Mouse (Mus musculus) liver, embryonic 11.5 days (tissue): ENCODE data around the gene Tnrc6b. TPM values are rescaled to one million over a fixed set of nuclear protein-coding genes. Genes with fewer than 3 reads are reported as not detected.

Source experiments
- ATAC-seq: fragments of 200-750 bp; cut with Nextera tagmentation; replicated peaks from 2 replicates; pipeline ENCODE4 v1.8.0; 2017; ENCODE audit warnings: moderate number of reproducible peaks, mild to moderate bottlenecking, moderate TSS enrichment, moderate library complexity; ENCODE audit not compliant: low FRiP score
- DNase-seq: peaks from one replicate; pipeline ENCODE4 v3.0.0-alpha.2; 2017; ENCODE audit warnings: low spot score
- H3K27ac ChIP-seq: fragments of 300-500 bp; sonication (generic); 2 replicates; pipeline ENCODE4 v1.5.1; 2014; ENCODE audit warnings: mild to moderate bottlenecking, low read depth, low read length, control low read depth
- H3K27me3 ChIP-seq: fragments of 300-500 bp; sonication (generic); replicated peaks from 2 replicates; pipeline ENCODE4 v1.6.1; 2014; ENCODE audit warnings: low read length, mixed read lengths; ENCODE audit not compliant: control insufficient read depth, insufficient read depth
- H3K36me3 ChIP-seq: fragments of 300-500 bp; sonication (generic); 2 replicates; pipeline ENCODE4 v1.6.1; 2014; ENCODE audit warnings: mild to moderate bottlenecking, low read length, moderate library complexity, mixed read lengths; ENCODE audit not compliant: control insufficient read depth, insufficient read depth
- H3K4me1 ChIP-seq: fragments of 300-500 bp; sonication (generic); replicated peaks from 2 replicates; pipeline ENCODE4 v1.6.1; 2014; ENCODE audit warnings: low read length, mixed read lengths; ENCODE audit not compliant: control insufficient read depth, insufficient read depth
- H3K4me2 ChIP-seq: fragments of 300-500 bp; sonication (generic); 2 replicates; pipeline ENCODE4 v1.6.1; 2014; ENCODE audit warnings: mild to moderate bottlenecking, control low read depth, moderate library complexity
- H3K4me3 ChIP-seq: fragments of 300-500 bp; sonication (generic); 2 replicates; pipeline ENCODE4 v1.5.1; 2014; ENCODE audit warnings: low read depth, low read length, control low read depth
- H3K9ac ChIP-seq: fragments of 300-500 bp; sonication (generic); 2 replicates; pipeline ENCODE4 v1.6.1; 2014; ENCODE audit warnings: low read depth, low read length, control low read depth
- H3K9me3 ChIP-seq: fragments of 300-500 bp; sonication (generic); 2 replicates; pipeline ENCODE4 v1.6.1; 2016; ENCODE audit warnings: low read length, inconsistent platforms, mixed read lengths; ENCODE audit not compliant: control insufficient read depth
- WGBS: fragments of 180-500 bp; shearing (Covaris S2); extraction: QIAGEN DNeasy Blood & Tissue Kit; methylation state at CpG from one replicate; pipeline ENCODE4 v1.1.7; 2014; 5-methylcytosine and 5-hydroxymethylcytosine counted together
- polyA plus RNA-seq: library from polyadenylated mRNA; unstranded; fragments of >200 nt; fragmentation: Nextera tagmentation; extraction: Ambion mirVana; gene quantifications from 2 replicates; pipeline ENCODE4 v1.2.1, GENCODE M21; 2014

The Tnrc6b gene
- polyA plus RNA-seq, 1 experiment from 2014 or later, result 18.5 TPM

DNA sequence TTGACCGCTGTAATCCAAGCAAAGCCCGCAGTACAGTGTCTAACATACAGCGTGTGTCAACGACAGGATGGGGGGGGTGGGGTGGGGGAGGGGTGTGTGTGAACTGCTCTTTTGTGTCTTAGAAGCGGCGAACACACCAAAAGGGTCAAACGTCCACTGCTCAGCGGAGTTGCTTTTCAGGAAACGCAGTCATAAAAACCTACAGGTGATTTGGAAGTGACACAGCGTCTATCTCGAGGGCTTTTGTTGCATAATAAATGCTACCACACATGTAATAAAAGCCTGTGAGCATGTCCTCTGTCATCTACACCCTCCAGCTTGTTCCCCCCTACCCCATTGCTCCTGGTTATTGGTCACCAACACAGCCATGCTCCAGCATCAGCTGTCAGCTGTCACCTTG, 4.5 kb upstream of the Tnrc6b start:
- H3K27me3 ChIP-seq, result no peaks in the 10 kb centered on the region
- no peak for DNase-seq
- peak overlapping the region; percentile 38 for H3K4me3 ChIP-seq
- peak overlapping the region; percentile 39 for H3K9ac ChIP-seq
- no peak for ATAC-seq
- H3K36me3 ChIP-seq, result no peaks in the 10 kb centered on the region
- 38% methylated on average over 11 of the region's 11 CpGs for WGBS
- peak overlapping the region; percentile 64 for H3K4me2 ChIP-seq
- no peaks in the 10 kb centered on the region for H3K9me3 ChIP-seq
- 0 out of 2 replicates have a peak overlapping the region, but pooled peaks have one; percentile 6 for H3K27ac ChIP-seq
- peaks cover 11% of the 10 kb centered on the region for H3K4me1 ChIP-seq

DNA sequence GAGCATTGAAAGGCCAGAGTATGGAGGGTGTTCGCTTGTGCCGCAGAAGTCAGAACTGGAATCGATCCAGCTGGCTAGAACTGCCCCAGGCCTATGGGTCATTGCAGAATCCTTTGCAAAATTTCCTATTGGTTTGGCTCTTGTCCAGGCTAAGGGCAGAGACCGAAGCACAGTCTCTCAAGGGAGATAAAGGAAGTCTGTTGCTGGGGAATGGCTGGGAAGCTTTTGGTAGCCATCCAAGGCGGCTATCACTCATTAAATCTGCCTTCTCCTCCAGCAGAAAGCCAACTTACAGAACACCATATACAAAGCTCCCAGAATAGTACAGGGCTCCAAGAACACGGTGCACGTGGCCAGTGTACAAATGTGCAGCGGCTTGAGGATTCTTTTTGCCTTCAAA, 4.0 kb upstream of the Tnrc6b start:
- no peaks in the 10 kb centered on the region for H3K36me3 ChIP-seq
- ATAC-seq (no peak), DNase-seq (no peak)
- no peaks in the 10 kb centered on the region for H3K27me3 ChIP-seq
- H3K4me1 ChIP-seq, result peaks cover 11% of the 10 kb centered on the region
- H3K27ac ChIP-seq, result 0 out of 2 replicates have a peak overlapping the region, but pooled peaks have one; percentile 6
- 77% methylated on average over 8 of the region's 8 CpGs for WGBS
- no peak overlapping the region for H3K4me2 ChIP-seq
- H3K4me3 ChIP-seq, result no peak overlapping the region
- no peak overlapping the region for H3K9ac ChIP-seq
- no peaks in the 10 kb centered on the region for H3K9me3 ChIP-seq

GRCm38 (mm10) chr15:80709593-80709992, 1.5 kb upstream of the Tnrc6b start:
- no peak for ATAC-seq
- no peaks in the 10 kb centered on the region for H3K27me3 ChIP-seq
- no peak overlapping the region for H3K9ac ChIP-seq
- H3K4me2 ChIP-seq, result no peak overlapping the region
- WGBS, result 62% methylated on average over 6 of the region's 6 CpGs
- no peak for DNase-seq
- H3K36me3 ChIP-seq, result no peaks in the 10 kb centered on the region
- no peak overlapping the region; the same call in 1 of the 2 replicates for H3K4me3 ChIP-seq
- no peak overlapping the region for H3K27ac ChIP-seq
- no peaks in the 10 kb centered on the region for H3K9me3 ChIP-seq
- H3K4me1 ChIP-seq, result peaks cover 11% of the 10 kb centered on the region

DNA sequence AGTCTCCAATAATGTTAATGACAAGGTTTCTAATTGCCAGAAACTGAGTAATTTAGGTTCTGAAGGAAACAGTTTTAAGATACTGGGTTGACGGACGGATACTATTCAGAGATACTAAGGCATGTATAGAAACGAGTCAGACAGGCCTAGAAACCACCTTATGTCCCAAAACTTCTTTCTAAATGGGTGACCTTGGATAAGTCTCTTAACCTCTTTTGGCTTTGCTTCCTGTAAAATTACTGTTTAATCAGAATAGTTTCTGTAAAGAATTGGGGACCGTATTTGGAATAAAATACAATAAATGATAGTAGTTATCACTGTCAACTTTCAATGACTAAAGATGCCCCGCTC, 881 bp upstream of the Tnrc6b start:
- Histone ChIP-seq H3K9ac (no peak overlapping the region; the same call in 1 of the 2 replicates), H3K9me3 (no peaks in the 10 kb centered on the region), H3K27me3 (no peaks in the 10 kb centered on the region), H3K4me3 (peak overlapping the region; percentile 94; the same call in 1 of the 2 replicates), H3K4me1 (peaks cover 11% of the 10 kb centered on the region), H3K27ac (no peak overlapping the region; the same call in 1 of the 2 replicates), H3K4me2 (peak overlapping the region; percentile 62), H3K36me3 (no peaks in the 10 kb centered on the region)
- DNase-seq (no peak), ATAC-seq (no peak)
- WGBS, result 16% methylated on average over 5 of the region's 5 CpGs

DNA sequence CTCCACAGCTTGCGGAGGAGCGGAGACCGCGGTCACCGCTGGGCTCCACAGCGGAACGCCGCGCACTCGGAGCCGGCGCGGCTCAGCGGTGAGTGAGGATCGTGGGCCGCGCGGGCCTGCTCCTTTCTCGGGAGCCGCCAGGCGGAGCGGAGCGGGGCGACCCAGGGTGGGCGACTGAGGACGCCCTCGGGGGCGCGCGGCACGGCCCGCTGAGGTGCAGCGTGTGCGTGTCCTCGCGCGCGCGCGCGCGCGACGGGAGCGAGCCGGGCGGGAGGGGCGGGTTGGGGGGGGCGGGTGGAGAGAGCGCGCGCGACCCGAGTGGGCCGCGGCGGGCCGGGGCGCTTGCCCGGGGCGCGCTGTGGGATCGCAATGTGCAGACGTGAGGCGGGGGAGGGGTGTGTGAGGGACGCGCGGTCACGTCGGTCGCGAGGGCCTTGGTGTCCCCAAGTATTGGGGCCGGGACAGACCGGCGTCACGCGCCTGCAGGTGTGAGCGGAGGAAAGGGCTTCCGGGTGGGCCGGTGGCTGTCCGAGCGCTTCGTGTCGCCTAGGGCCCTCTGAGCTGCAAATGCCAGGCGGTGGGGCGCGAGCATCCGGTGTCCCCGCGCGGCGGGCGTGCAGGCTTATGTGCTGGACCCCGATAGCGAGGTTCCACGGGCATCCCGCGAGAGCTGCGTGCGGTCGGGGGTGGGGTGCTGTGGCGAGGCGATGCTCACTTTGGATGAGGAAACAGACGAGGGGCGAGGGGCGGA, 463 bp downstream of the Tnrc6b start:
- peak overlapping the region; percentile 79 for H3K9ac ChIP-seq
- under 1% methylated on average over 100 of the region's 106 CpGs for WGBS

DNA sequence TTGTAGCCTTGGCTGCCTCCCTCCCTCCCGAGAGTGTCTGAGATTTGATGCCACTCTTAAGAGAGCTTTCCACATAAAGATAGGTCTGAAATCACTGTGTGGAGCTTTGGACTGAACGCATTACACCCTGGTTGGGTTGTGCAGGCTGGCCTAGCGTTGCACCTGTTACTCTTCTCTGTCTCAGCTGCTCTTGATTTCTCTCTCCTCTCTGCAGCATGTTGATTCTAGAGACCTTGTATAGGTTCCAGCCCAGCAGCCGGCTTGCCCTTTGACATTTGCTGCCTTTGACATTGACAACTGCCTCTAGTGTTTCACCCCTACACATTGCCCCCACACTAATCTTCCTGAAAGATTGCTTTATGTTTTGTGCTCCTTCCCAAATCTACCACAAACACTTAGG, 3.2 kb downstream of the Tnrc6b start:
- H3K4me2 ChIP-seq, result no peak overlapping the region
- H3K4me1 ChIP-seq, result no peaks in the 10 kb centered on the region
- 68% methylated on average over 4 of the region's 4 CpGs for WGBS
- H3K4me3 ChIP-seq, result no peak overlapping the region
- ATAC-seq (no peak), DNase-seq (no peak)
- H3K27ac ChIP-seq, result no peak overlapping the region
- H3K9ac ChIP-seq, result no peak overlapping the region
- no peaks in the 10 kb centered on the region for H3K36me3 ChIP-seq
- H3K9me3 ChIP-seq, result no peaks in the 10 kb centered on the region
- H3K27me3 ChIP-seq, result no peaks in the 10 kb centered on the region

More for the DNA sequence above, 463 bp downstream of the Tnrc6b start:
- no peaks in the 10 kb centered on the region for H3K9me3 ChIP-seq
- H3K4me1 ChIP-seq, result peaks cover 5% of the 10 kb centered on the region
- H3K4me2 ChIP-seq, result peak overlapping the region; percentile 88
- H3K36me3 ChIP-seq, result no peaks in the 10 kb centered on the region
- DNase-seq, result peak; percentile 68
- peak overlapping the region; percentile 61; the same call in 1 of the 2 replicates for H3K27ac ChIP-seq
- H3K4me3 ChIP-seq, result peak overlapping the region; percentile 94
- no peaks in the 10 kb centered on the region for H3K27me3 ChIP-seq
- peak; percentile 17; the same call in 1 of the 2 replicates for ATAC-seq

GRCm38 (mm10) chr15:80716631-80717135, 5.6 kb downstream of the Tnrc6b start:
- Histone ChIP-seq H3K36me3 (no peaks in the 10 kb centered on the region), H3K4me1 (no peaks in the 10 kb centered on the region), H3K4me3 (no peak overlapping the region), H3K27me3 (no peaks in the 10 kb centered on the region), H3K9ac (no peak overlapping the region), H3K27ac (no peak overlapping the region), H3K9me3 (no peaks in the 10 kb centered on the region), H3K4me2 (no peak overlapping the region)
- ATAC-seq, result no peak
- no peak for DNase-seq
- 84% methylated on average over 8 of the region's 8 CpGs for WGBS

GRCm38 (mm10) chr15:80717431-80717830, 6.3 kb downstream of the Tnrc6b start:
- Histone ChIP-seq H3K4me3 (no peak overlapping the region), H3K9ac (no peak overlapping the region), H3K9me3 (no peaks in the 10 kb centered on the region), H3K4me1 (no peaks in the 10 kb centered on the region), H3K4me2 (no peak overlapping the region), H3K27me3 (no peaks in the 10 kb centered on the region), H3K27ac (no peak overlapping the region), H3K36me3 (no peaks in the 10 kb centered on the region)
- ATAC-seq, result no peak
- DNase-seq, result no peak
- 56% methylated on average over 1 of the region's 1 CpGs for WGBS

DNA sequence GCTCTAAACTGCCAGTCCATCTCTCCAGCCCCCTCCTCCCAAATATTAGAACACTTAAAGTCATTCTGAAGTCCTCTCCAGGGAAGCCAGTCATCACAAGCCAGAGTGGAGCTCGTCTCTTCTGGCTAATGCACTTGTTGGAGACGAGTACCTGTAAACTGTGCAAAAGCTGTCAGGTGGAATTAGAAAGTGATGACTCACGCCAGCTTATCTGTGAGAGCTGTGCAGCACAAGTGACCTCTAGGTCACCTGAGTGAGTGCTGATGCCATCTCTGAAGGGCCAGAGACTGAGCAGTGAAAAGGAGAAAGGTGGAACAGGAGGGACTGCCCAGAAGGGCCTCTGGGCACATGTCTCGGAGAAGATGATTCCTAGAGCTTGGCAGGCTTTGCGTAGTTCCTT, 9.1 kb downstream of the Tnrc6b start:
- no peaks in the 10 kb centered on the region for H3K36me3 ChIP-seq
- no peak overlapping the region for H3K27ac ChIP-seq
- ATAC-seq (no peak), DNase-seq (no peak)
- no peak overlapping the region for H3K4me2 ChIP-seq
- WGBS, result 63% methylated on average over 5 of the region's 5 CpGs
- no peak overlapping the region for H3K4me3 ChIP-seq
- H3K27me3 ChIP-seq, result no peaks in the 10 kb centered on the region
- no peak overlapping the region for H3K9ac ChIP-seq
- no peaks in the 10 kb centered on the region for H3K9me3 ChIP-seq
- no peaks in the 10 kb centered on the region for H3K4me1 ChIP-seq
